Mouse (Mus musculus): ENCODE measurements at regions not wholly inside any gene's neighbourhood (a gene's known extent, or its start where the extent isn't known, plus 50 kb on each side); places are given as distances from the start of the nearest gene placed in this dataset.

DNA sequence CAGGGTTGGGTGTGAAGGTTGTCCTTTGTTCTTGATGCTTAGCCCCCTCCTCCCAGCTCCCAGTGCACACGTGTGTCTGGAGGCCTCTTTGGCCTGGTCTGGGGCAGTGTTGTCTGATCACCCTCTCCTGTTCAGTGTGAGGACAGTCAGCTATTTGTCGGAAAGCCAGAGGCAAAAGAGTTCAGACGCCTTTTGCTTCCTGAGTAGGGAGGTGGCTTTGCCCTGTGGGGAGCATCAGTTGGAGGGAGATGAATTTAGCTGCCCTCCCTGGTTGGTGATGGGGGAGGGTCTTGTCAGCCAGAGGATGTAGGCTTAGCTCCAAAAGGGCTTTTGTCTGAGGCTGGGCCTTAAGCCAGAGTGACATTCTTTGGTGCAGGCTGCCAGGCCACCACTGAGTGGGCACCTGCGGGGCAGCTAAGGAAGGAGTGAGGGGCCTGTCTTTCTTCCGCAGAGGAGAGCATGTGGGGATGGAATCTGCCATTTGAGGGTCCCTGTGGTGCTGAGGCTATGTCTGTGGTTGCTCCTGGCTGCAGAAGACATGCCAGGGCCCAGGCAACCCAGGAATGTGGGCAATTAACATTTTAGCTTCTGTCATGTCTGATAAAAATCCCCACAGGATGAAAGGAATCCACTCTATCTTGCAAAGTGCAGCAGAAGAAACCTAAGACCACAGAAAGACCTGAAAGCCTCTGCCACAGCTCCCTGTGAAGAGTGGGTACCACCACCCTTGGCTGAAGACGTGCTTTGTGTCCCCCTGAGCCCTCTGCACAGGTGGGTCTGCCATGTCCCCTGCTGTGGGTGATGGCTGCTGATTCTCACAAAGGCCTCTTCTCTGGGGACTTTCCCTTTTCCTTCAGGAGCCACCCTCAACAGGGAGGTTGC, 265.6 kb downstream of the Gm49356 start:
- Histone ChIP-seq H3K27ac (ENCODE audit: low read depth) (no peak overlapping the region), H3K36me3 (replicated peaks; ENCODE audit: insufficient read depth, low read length) (no peaks in the 10 kb centered on the region), H3K4me3 (ENCODE audit: low read depth, low read length) (no peak overlapping the region), H3K27me3 (ENCODE audit: insufficient read depth, low read length) (no peaks in the 10 kb centered on the region), H3K4me1 (ENCODE audit: insufficient read depth) (no peaks in the 10 kb centered on the region), H3K9me3 (ENCODE audit: low read length) (no peaks in the 10 kb centered on the region), H3K9ac (replicated peaks) (no peak overlapping the region), H3K4me2 (ENCODE audit: low read depth, low read length) (no peak overlapping the region)
- DNase-seq (no peak), ATAC-seq (no peak)
- 59% methylated on average over 6 of the region's 6 CpGs for WGBS (ENCODE audit: insufficient replicate concordance)
- TF ChIP-seq CTCF (IDR thresholded peaks at IDR 0.05; ENCODE audit: low read depth) (no peak), EP300 (IDR thresholded peaks at IDR 0.05; ENCODE audit: low read depth) (no peak)

DNA sequence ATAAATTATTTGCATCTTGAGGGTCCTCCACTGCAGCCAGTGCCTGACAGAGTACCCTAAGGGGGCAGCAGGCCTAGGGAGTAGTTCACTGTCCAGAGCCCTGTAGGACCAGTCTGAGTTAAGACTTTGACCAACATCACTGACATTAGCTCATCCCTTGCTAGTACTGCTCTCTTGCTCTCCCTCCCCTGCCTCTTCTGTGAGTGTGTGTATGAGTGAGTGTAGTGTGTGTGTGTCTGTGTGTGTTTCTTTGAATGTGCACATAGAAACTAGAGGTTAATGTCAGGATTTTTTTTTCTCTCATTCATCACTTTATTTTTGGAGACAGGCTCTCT, 266.2 kb downstream of the Gm49356 start:
- H3K9me3 ChIP-seq (ENCODE audit: low read length) = no peaks in the 10 kb centered on the region
- H3K27ac ChIP-seq (ENCODE audit: low read depth) = no peak overlapping the region
- H3K4me3 ChIP-seq (ENCODE audit: low read depth, low read length) = no peak overlapping the region
- H3K36me3 ChIP-seq (replicated peaks; ENCODE audit: insufficient read depth, low read length) = no peaks in the 10 kb centered on the region
- ATAC-seq (no peak), DNase-seq (no peak)
- no peaks in the 10 kb centered on the region for H3K27me3 ChIP-seq (ENCODE audit: insufficient read depth, low read length)
- TF ChIP-seq CTCF (IDR thresholded peaks at IDR 0.05; ENCODE audit: low read depth) (no peak), EP300 (IDR thresholded peaks at IDR 0.05; ENCODE audit: low read depth) (no peak)
- H3K4me1 ChIP-seq (ENCODE audit: insufficient read depth) = no peaks in the 10 kb centered on the region
- H3K9ac ChIP-seq (replicated peaks) = no peak overlapping the region
- no peak overlapping the region for H3K4me2 ChIP-seq (ENCODE audit: low read depth, low read length)

DNA sequence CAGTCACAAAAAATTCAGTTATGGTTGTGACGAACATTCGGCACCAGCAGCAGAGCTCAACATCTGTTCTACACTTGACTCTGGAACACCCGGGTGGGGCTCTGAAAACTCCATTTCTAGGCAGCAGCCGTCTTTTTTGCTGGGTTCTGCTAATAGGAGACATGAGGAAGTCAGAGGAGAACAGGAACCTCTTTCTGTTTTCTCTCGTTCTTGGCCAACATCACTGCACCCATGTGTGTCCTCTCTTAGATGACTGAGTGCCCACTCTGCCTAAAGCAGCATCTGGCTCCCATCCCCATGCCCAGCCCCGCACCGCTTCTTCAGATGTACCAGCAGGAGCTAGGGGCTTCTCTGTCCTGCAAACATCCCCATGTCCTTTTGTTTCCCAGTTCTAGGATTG, 267.2 kb downstream of the Gm49356 start:
- no peak for DNase-seq
- TF ChIP-seq EP300 (IDR thresholded peaks at IDR 0.05; ENCODE audit: low read depth) = no peak
- no peak for TF ChIP-seq CTCF (IDR thresholded peaks at IDR 0.05; ENCODE audit: low read depth)
- Histone ChIP-seq H3K27ac (ENCODE audit: low read depth) (no peak overlapping the region), H3K9me3 (ENCODE audit: low read length) (no peaks in the 10 kb centered on the region), H3K27me3 (ENCODE audit: insufficient read depth, low read length) (no peaks in the 10 kb centered on the region), H3K36me3 (replicated peaks; ENCODE audit: insufficient read depth, low read length) (no peaks in the 10 kb centered on the region), H3K4me2 (ENCODE audit: low read depth, low read length) (no peak overlapping the region), H3K9ac (replicated peaks) (no peak overlapping the region), H3K4me1 (ENCODE audit: insufficient read depth) (no peaks in the 10 kb centered on the region), H3K4me3 (ENCODE audit: low read depth, low read length) (no peak overlapping the region)
- WGBS (ENCODE audit: insufficient replicate concordance) = 70% methylated on average over 7 of the region's 7 CpGs
- no peak for ATAC-seq

DNA sequence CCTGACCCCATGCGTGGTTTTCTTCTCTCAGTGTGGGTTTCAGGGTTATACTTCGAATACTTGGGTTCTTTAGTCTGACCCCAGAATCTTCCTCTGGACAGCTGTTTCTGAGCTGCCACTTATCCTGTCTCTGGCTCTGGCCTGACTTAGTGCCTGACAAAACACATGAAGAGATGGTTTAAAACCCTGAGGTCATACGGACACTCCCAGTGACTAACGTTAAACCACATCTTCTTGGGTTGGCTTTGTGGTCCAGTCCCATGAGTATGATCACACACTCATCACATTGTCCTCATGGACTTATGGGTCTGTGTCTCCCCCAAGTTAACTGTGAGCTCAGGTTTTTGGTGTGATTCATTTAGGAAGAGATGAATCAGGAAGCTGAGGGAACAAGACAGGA, 269.7 kb downstream of the Gm49356 start:
- Histone ChIP-seq H3K36me3 (replicated peaks; ENCODE audit: insufficient read depth, low read length) (no peaks in the 10 kb centered on the region), H3K27ac (ENCODE audit: low read depth) (no peak overlapping the region), H3K4me2 (ENCODE audit: low read depth, low read length) (no peak overlapping the region), H3K9ac (replicated peaks) (no peak overlapping the region), H3K9me3 (ENCODE audit: low read length) (no peaks in the 10 kb centered on the region), H3K4me3 (ENCODE audit: low read depth, low read length) (no peak overlapping the region), H3K4me1 (ENCODE audit: insufficient read depth) (no peaks in the 10 kb centered on the region), H3K27me3 (ENCODE audit: insufficient read depth, low read length) (no peaks in the 10 kb centered on the region)
- DNase-seq (no peak), ATAC-seq (no peak)
- WGBS (ENCODE audit: insufficient replicate concordance) = 82% methylated on average over 4 of the region's 4 CpGs
- TF ChIP-seq CTCF (IDR thresholded peaks at IDR 0.05; ENCODE audit: low read depth) = no peak
- no peak for TF ChIP-seq EP300 (IDR thresholded peaks at IDR 0.05; ENCODE audit: low read depth)

DNA sequence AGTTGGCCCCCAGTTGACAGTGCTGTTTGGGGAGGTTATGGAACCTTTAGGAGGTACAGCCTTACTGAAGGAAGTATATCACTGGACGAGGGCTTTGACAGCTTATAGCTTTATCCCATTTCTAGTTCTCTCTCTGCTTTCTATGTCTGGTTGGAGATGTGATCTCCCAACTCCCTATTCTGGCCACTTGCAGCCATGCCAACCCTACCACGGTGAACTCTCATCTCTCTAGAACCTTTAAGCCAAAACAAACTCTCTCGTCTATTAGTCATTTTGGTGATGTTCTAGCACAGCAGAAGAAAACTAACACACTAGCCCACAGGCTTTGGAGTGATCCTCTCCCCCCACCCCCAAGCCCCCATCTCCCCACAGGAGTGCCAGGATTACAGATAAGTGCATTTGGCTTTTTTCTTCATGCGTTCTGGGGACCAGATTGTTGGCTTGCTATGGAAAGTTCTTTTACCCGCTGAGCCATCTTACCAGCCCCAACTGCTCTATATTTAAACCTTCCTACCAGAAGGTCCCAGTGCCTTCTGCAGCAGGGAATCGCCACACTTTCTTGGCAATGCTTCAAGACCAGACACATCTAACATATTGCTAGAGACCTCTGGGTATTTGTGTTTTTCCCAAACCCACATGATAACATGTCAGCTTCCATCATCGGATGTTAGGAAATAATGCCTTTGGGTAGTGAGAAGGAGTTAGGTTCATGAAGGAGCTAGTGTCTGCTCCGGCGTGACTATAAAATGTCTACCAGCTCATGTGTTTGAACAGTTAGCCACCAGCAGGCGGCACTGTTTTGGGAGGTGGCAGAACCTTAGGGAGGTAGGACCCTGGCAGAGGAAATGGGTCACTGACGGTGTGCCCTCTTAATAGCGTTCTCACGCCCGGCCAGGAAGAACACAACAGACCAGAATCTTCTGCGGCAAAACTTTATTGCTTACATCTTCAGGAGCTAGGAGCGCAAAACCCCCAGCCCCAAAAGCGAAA, 272.1 kb downstream of the Gm49356 start:
- DNase-seq = no peak
- no peaks in the 10 kb centered on the region for H3K27me3 ChIP-seq (ENCODE audit: insufficient read depth, low read length)
- H3K4me3 ChIP-seq (ENCODE audit: low read depth, low read length) = no peak overlapping the region
- ATAC-seq = no peak
- H3K36me3 ChIP-seq (replicated peaks; ENCODE audit: insufficient read depth, low read length) = no peaks in the 10 kb centered on the region
- TF ChIP-seq CTCF (IDR thresholded peaks at IDR 0.05; ENCODE audit: low read depth) (no peak), EP300 (IDR thresholded peaks at IDR 0.05; ENCODE audit: low read depth) (no peak)
- no peak overlapping the region for H3K27ac ChIP-seq (ENCODE audit: low read depth)
- WGBS (ENCODE audit: insufficient replicate concordance) = 85% methylated on average over 15 of the region's 17 CpGs
- H3K9ac ChIP-seq (replicated peaks) = no peak overlapping the region
- H3K9me3 ChIP-seq (ENCODE audit: low read length) = no peaks in the 10 kb centered on the region
- no peak overlapping the region for H3K4me2 ChIP-seq (ENCODE audit: low read depth, low read length)
- no peaks in the 10 kb centered on the region for H3K4me1 ChIP-seq (ENCODE audit: insufficient read depth)

DNA sequence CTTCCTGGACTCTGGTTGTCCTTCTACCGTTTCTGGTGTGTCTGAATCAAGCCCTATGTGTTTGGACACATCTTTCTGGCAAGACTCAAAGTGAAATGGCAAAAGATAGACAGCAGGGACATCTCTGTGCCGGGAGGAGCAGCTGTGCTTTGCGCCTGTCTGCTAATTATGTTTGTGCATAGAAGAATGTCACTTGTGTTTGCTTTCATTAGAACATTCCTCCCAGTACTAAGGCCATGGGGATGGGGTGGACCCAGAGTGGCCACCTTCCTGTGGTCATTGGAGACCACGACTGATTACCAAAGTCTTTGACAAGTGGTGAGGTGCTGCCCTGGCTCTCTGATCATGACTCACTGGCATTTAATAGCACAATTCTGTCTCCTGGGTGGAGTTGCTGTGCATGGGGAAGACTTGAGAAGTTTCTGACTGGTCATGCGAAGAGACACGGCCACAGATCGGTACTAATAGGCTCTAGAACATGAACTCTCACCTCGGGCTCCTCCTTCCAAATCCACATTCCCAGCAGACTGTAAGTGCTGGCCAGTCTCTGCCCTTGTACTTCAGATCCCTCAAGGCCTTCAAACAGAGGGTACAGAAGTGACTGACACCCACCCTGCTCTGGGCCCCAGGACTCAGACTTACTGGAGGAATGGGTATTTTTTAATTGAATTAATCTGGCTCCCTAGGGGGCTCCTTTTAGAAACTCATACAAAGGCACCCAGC, 279.0 kb downstream of the Gm49356 start:
- Histone ChIP-seq H3K36me3 (replicated peaks; ENCODE audit: insufficient read depth, low read length) (no peaks in the 10 kb centered on the region), H3K4me3 (ENCODE audit: low read depth, low read length) (no peak overlapping the region), H3K4me2 (ENCODE audit: low read depth, low read length) (no peak overlapping the region), H3K9ac (replicated peaks) (no peak overlapping the region), H3K4me1 (ENCODE audit: insufficient read depth) (no peaks in the 10 kb centered on the region), H3K27me3 (ENCODE audit: insufficient read depth, low read length) (no peaks in the 10 kb centered on the region), H3K27ac (ENCODE audit: low read depth) (no peak overlapping the region), H3K9me3 (ENCODE audit: low read length) (0 out of 2 replicates have a peak, but pooled peaks cover 2% of the 10 kb centered on the region)
- ATAC-seq (no peak), DNase-seq (no peak)
- TF ChIP-seq EP300 (IDR thresholded peaks at IDR 0.05; ENCODE audit: low read depth) = no peak
- TF ChIP-seq CTCF (IDR thresholded peaks at IDR 0.05; ENCODE audit: low read depth) = no peak
- 82% methylated on average over 8 of the region's 8 CpGs for WGBS (ENCODE audit: insufficient replicate concordance)

All from liver, postnatal 0 days (tissue).